Mouse (Mus musculus): ENCODE measurements at regions not wholly inside any gene's neighbourhood (a gene's known extent, or its start where the extent isn't known, plus 50 kb on each side); places are given as distances from the start of the nearest gene placed in this dataset.

DNA sequence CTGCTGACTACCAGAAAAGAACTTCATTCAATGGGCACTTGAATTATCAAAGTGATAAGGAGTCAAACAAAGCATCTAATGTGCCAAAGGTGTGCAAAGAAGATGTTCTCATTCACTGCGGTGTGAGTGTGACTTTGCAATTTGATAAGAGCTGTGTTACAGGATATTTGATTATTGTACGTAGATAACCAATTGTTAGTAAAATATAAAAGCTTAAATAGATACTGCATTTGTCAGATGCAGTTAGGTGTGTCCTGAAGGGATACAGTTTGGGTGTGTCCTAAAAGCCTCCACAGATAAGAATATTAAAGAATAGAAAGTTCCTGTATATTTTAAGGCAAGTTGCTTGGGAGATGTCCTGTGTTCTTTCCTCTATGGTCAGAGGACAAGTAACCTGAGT is 53.5 kb upstream of the Tmx4 start:
- H3K36me3 ChIP-seq (ENCODE audit: control insufficient read depth in 1 of 2, insufficient read depth in 2 of 2, low read length in 2 of 2): peaks cover 0 to 19% of the 10 kb centered on the region in 2 experiments; a peak in 2 of 4 replicates
- no peak overlapping the region; a peak in 1 of 4 replicates for H3K4me3 ChIP-seq (ENCODE audit: control insufficient read depth in 1 of 2, insufficient read depth in 1 of 2, low read depth in 2 of 2, low read length in 2 of 2)
- peak; percentile 17 for DNase-seq (ENCODE audit: low read depth, low spot score)
- H3K27ac ChIP-seq (ENCODE audit: control insufficient read depth, low read depth, low read length): peak overlapping the region; percentile 54; the same call in 1 of the 2 replicates
- H3K9ac ChIP-seq (ENCODE audit: control insufficient read depth, low read depth, low read length, poor library complexity, severe bottlenecking): no peak overlapping the region
- H3K4me1 ChIP-seq (ENCODE audit: control insufficient read depth in 1 of 2, insufficient read depth in 2 of 2, low read length in 2 of 2): peaks cover 9 to 15% of the 10 kb centered on the region in 2 experiments
- H3K79me2 ChIP-seq (ENCODE audit: control insufficient read depth, insufficient read depth, low read length, poor library complexity): no peaks in the 10 kb centered on the region
- H3K27me3 ChIP-seq (ENCODE audit: control insufficient read depth in 1 of 2, insufficient read depth in 2 of 2, low read length in 2 of 2): no peaks in the 10 kb centered on the region
- H3K9me3 ChIP-seq (replicated peaks; ENCODE audit: insufficient read depth, low read length): no peaks in the 10 kb centered on the region
- no peak for TF ChIP-seq ZNF384 (IDR thresholded peaks at IDR 0.05; ENCODE audit: low read depth, low read length)
- TF ChIP-seq EP300 (IDR thresholded peaks at IDR 0.05; ENCODE audit: low read depth in 1 of 2, low read length in 2 of 2): peak; percentile 58 to 76
- no peak for TF ChIP-seq ZKSCAN1 (IDR thresholded peaks at IDR 0.05; ENCODE audit: low read depth, low read length)
- TF ChIP-seq MEF2A (IDR thresholded peaks at IDR 0.05; ENCODE audit: extremely low read depth, insufficient replicate concordance, low read depth, low read length, poor library complexity, severe bottlenecking): no peak
- TF ChIP-seq GATA1 (IDR thresholded peaks at IDR 0.05; ENCODE audit: low read depth, low read length): peak; percentile 70
- no peak for TF ChIP-seq MAX (IDR thresholded peaks at IDR 0.05; ENCODE audit: low read length)
- 0 out of 2 replicates have a peak, but pooled peaks have one; percentile 10 for TF ChIP-seq MAFK (IDR thresholded peaks at IDR 0.05; ENCODE audit: borderline replicate concordance, low read depth, low read length)
- TF ChIP-seq ZC3H11A (IDR thresholded peaks at IDR 0.05; ENCODE audit: low read depth, low read length): no peak
- no peak for TF ChIP-seq CHD2 (IDR thresholded peaks at IDR 0.05; ENCODE audit: low read length)
- TF ChIP-seq POLR2A (IDR thresholded peaks at IDR 0.05; ENCODE audit: control insufficient read depth in 1 of 2, insufficient read depth in 1 of 2, low read depth in 1 of 2, low read length in 2 of 2, poor library complexity in 1 of 2): no peak
- TF ChIP-seq GABPA (IDR thresholded peaks at IDR 0.05; ENCODE audit: low read depth, low read length): no peak
- TF ChIP-seq NRF1 (IDR thresholded peaks at IDR 0.05; ENCODE audit: insufficient read depth, low read depth, low read length, poor library complexity, severe bottlenecking): no peak
- TF ChIP-seq MYB (IDR thresholded peaks at IDR 0.05; ENCODE audit: low read depth, low read length): no peak
- TF ChIP-seq SIN3A (IDR thresholded peaks at IDR 0.05; ENCODE audit: low read length): no peak
- TF ChIP-seq RAD21 (IDR thresholded peaks at IDR 0.05; ENCODE audit: low read depth, low read length): no peak
- no peak for TF ChIP-seq HCFC1 (IDR thresholded peaks at IDR 0.05; ENCODE audit: low read depth, low read length)
- 0 out of 2 replicates have a peak, but pooled peaks have one; percentile 16 for TF ChIP-seq RCOR1 (IDR thresholded peaks at IDR 0.05; ENCODE audit: low read depth, low read length)
- peak; percentile 52 for TF ChIP-seq ETS1 (IDR thresholded peaks at IDR 0.05; ENCODE audit: low read depth, low read length)
- TF ChIP-seq TAL1 (IDR thresholded peaks at IDR 0.05; ENCODE audit: low read length): no peak
- TF ChIP-seq TBP (IDR thresholded peaks at IDR 0.05; ENCODE audit: low read depth, low read length): no peak
- no peak for TF ChIP-seq NELFE (IDR thresholded peaks at IDR 0.05; ENCODE audit: low read depth, low read length)
- TF ChIP-seq E2F4 (IDR thresholded peaks at IDR 0.05; ENCODE audit: borderline replicate concordance, low read depth, low read length): no peak
- no peak for TF ChIP-seq ELF1 (IDR thresholded peaks at IDR 0.05; ENCODE audit: low read depth, low read length)
- TF ChIP-seq POLR2AphosphoS5 (IDR thresholded peaks at IDR 0.05; ENCODE audit: borderline replicate concordance, low read depth, low read length): no peak
- no peak for TF ChIP-seq UBTF (IDR thresholded peaks at IDR 0.05; ENCODE audit: borderline replicate concordance, insufficient read depth, low read depth, low read length)
- TF ChIP-seq MXI1 (IDR thresholded peaks at IDR 0.05; ENCODE audit: low read depth, low read length): no peak
- TF ChIP-seq USF2 (IDR thresholded peaks at IDR 0.05; ENCODE audit: borderline replicate concordance in 1 of 2, insufficient read depth in 1 of 2, low read depth in 1 of 2, low read length in 2 of 2): no peak
- no peak for TF ChIP-seq CTCF (IDR thresholded peaks at IDR 0.05 in 2 of 3, conservative IDR thresholded peaks at IDR 0.05 in 1 of 3; ENCODE audit: control insufficient read depth in 1 of 3, insufficient read depth in 1 of 3, low read depth in 2 of 3, low read length in 3 of 3, poor library complexity in 1 of 3, severe bottlenecking in 1 of 3)
- peak; percentile 56; the same call in 1 of the 2 replicates for TF ChIP-seq TCF12 (IDR thresholded peaks at IDR 0.05; ENCODE audit: low read depth, low read length)
- no peak for TF ChIP-seq MAZ (IDR thresholded peaks at IDR 0.05; ENCODE audit: low read depth, low read length)
- TF ChIP-seq BHLHE40 (IDR thresholded peaks at IDR 0.05; ENCODE audit: borderline replicate concordance, low read depth, low read length): no peak; the same call in 1 of the 2 replicates
- TF ChIP-seq POLR2AphosphoS2 (IDR thresholded peaks at IDR 0.05; ENCODE audit: low read length): no peak
- no peak for TF ChIP-seq SMC3 (IDR thresholded peaks at IDR 0.05; ENCODE audit: low read depth, low read length)
- no peak for TF ChIP-seq CHD1 (IDR thresholded peaks at IDR 0.05; ENCODE audit: low read depth, low read length)
- no peak for TF ChIP-seq USF1 (IDR thresholded peaks at IDR 0.05; ENCODE audit: low read depth, low read length)
- no peak for TF ChIP-seq JUND (IDR thresholded peaks at IDR 0.05; ENCODE audit: low read depth, low read length)
- no peak for TF ChIP-seq KAT2A (conservative IDR thresholded peaks at IDR 0.05; ENCODE audit: low read depth, low read length)
- TF ChIP-seq ZMIZ1 (IDR thresholded peaks at IDR 0.05; ENCODE audit: low read depth, low read length): no peak
